Mouse (Mus musculus): ENCODE results near the gene Cox16. TPM values are rescaled to one million over a fixed set of nuclear protein-coding genes. Genes with fewer than 3 reads are reported as not detected.

Gene Cox16
- polyA plus RNA-seq, 1 experiment from 2014 or later, result 117 TPM

GRCm38 (mm10) chr12:81315953-81316352, 169.0 kb downstream of the Cox16 start:
- DNase-seq (ENCODE audit: low spot score) (no peak), ATAC-seq (ENCODE audit: insufficient number of reproducible peaks, low FRiP score, low TSS enrichment, low read depth) (no peak)
- no peaks in the 10 kb centered on the region for H3K9me3 ChIP-seq (ENCODE audit: control insufficient read depth, low read length)
- no peaks in the 10 kb centered on the region for H3K4me1 ChIP-seq (ENCODE audit: control insufficient read depth, insufficient read depth, low read length)
- H3K4me3 ChIP-seq (ENCODE audit: low read depth, low read length), result no peak overlapping the region
- H3K36me3 ChIP-seq (ENCODE audit: control insufficient read depth, insufficient read depth, low read length), result no peaks in the 10 kb centered on the region
- H3K9ac ChIP-seq (ENCODE audit: low read length), result no peak overlapping the region
- no peak overlapping the region for H3K27ac ChIP-seq (replicated peaks; ENCODE audit: low read depth, low read length)
- no peaks in the 10 kb centered on the region for H3K27me3 ChIP-seq (ENCODE audit: control insufficient read depth, insufficient read depth, low read length)
- H3K4me2 ChIP-seq (ENCODE audit: low read depth, severe bottlenecking), result no peak overlapping the region
- 92% methylated on average over 5 of the region's 5 CpGs for WGBS

Other genes with a start within 250 kb of the Cox16 start
- 0.84 and 0.91 TPM in 2 replicates for gene Slc8a3, start 151.9 kb downstream of the Cox16 start, polyA plus RNA-seq (2014; fragmentation: Nextera tagmentation; extraction: Ambion mirVana)
- 0.31 and 0.45 TPM in 2 replicates for gene Gm4787, start 105.7 kb downstream of the Cox16 start, polyA plus RNA-seq (2014; fragmentation: Nextera tagmentation; extraction: Ambion mirVana)
- gene Adam4, start 63.2 kb downstream of the Cox16 start, polyA plus RNA-seq (2014; fragmentation: Nextera tagmentation; extraction: Ambion mirVana), result 0.68 and 0.81 TPM in 2 replicates
- 32.7 and 39.4 TPM in 2 replicates for gene Gm20498, start 47.8 kb upstream of the Cox16 start, polyA plus RNA-seq (2014; fragmentation: Nextera tagmentation; extraction: Ambion mirVana)
- gene Synj2bp, start 47.8 kb upstream of the Cox16 start, polyA plus RNA-seq (2014; fragmentation: Nextera tagmentation; extraction: Ambion mirVana), result 31.0 and 33.7 TPM in 2 replicates
- 0.24 and 0.32 TPM in 2 replicates for gene Adam21, start 83.3 kb upstream of the Cox16 start, polyA plus RNA-seq (2014; fragmentation: Nextera tagmentation; extraction: Ambion mirVana)
- 98.9 and 99.5 TPM in 2 replicates for gene Med6, start 109.9 kb upstream of the Cox16 start, polyA plus RNA-seq (2014; fragmentation: Nextera tagmentation; extraction: Ambion mirVana)
- gene Ttc9, start 146.1 kb upstream of the Cox16 start, polyA plus RNA-seq (2014; fragmentation: Nextera tagmentation; extraction: Ambion mirVana), result 0.35 and 0.54 TPM in 2 replicates

Data from limb, embryonic 11.5 days (tissue).